Mouse (Mus musculus): ENCODE results near the gene Gsdma2. TPM values are rescaled to one million over a fixed set of nuclear protein-coding genes. Genes with fewer than 3 reads are reported as not detected.
"Not testable (repeated sequence)": the region's sequence is repeated elsewhere in the genome, so short reads cannot be mapped to it uniquely, and the experiment has no call there.

The Gsdma2 gene
- polyA plus RNA-seq, 1 experiment from 2014 or later: not detected

DNA sequence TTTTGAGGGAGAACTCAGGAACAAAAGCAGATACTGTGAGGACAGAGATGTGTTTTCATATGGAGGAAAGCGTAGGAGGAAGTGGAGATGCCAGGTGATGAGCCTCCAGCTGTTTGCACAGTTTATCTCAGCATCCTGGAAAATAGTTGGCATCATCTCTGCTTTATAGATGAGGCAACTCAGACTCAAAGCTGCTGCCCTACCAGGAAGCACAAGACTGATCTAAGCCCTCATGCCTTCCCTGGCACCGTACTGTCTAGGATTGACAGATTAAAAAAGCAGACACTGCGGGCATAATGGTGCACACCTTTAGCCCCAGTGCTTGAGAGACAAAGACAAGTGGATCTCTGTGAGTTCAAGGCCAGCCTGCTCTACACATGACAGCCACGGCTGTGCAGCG, 15.9 kb upstream of the Gsdma2 start:
- Histone ChIP-seq H3K9me3 (ENCODE audit: control insufficient read depth, low read length) (no peaks in the 10 kb centered on the region), H3K27ac (replicated peaks in 1 of 2; ENCODE audit: control insufficient read depth in 1 of 2, insufficient read depth in 1 of 2, low read depth in 2 of 2, low read length in 2 of 2) (no peak overlapping the region), H3K27me3 (ENCODE audit: control insufficient read depth, insufficient read depth, low read length) (peaks cover 6% of the 10 kb centered on the region; the same call in 1 of the 2 replicates), H3K4me2 (ENCODE audit: low read length) (no peak overlapping the region), H3K36me3 (ENCODE audit: control insufficient read depth, insufficient read depth, low read length) (no peaks in the 10 kb centered on the region), H3K4me3 (ENCODE audit: control insufficient read depth in 1 of 2, insufficient read depth in 1 of 2, low read depth in 1 of 2, low read length in 2 of 2) (no peak overlapping the region), H3K9ac (ENCODE audit: low read length) (no peak overlapping the region), H3K4me1 (ENCODE audit: control insufficient read depth in 2 of 2, insufficient read depth in 2 of 2, low read length in 2 of 2) (no peaks in the 10 kb centered on the region)
- 76% methylated on average over 5 of the region's 5 CpGs for WGBS
- ATAC-seq (ENCODE audit: insufficient number of reproducible peaks, insufficient read depth, low FRiP score, low read depth): no peak

DNA sequence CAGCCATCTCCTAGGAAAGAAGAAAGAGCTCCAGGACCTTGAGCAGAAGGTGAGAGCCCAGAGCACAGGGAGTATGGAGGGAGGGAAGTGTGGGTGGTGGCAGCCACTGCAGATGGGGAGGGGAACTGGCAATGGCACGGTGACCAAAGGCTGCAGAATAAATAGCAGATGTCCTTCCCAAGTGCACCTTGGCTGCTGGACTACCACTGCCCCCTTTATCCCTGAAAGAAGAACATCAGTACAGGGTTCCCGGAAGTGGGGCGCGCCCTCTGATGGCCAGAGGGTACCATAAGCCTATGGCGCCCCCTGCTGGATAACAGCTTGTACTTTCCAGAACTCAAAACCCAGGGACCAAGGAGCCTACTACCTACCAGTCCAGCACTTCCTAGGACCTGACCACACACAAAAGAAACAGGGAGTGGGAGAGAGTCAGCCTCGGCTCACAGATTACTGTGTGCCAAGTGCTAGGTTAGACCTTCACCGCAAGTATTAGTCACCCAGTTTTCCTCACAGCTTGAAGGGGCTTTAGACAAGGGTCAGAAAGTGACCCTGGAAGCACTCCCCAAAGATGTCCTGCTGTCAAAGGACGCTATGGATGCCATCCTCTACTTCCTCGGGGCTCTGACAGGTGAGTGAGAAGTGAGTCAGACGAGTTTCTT, 11.1 kb upstream of the Gsdma2 start:
- not testable (repeated sequence) for H3K4me2 ChIP-seq (ENCODE audit: low read length); H3K9ac ChIP-seq (ENCODE audit: low read length); ATAC-seq (ENCODE audit: insufficient number of reproducible peaks, insufficient read depth, low FRiP score, low read depth); H3K27me3 ChIP-seq (ENCODE audit: control insufficient read depth, insufficient read depth, low read length); H3K27ac ChIP-seq (replicated peaks in 1 of 2; ENCODE audit: control insufficient read depth in 1 of 2, insufficient read depth in 1 of 2, low read depth in 2 of 2, low read length in 2 of 2); H3K9me3 ChIP-seq (ENCODE audit: control insufficient read depth, low read length); H3K4me3 ChIP-seq (ENCODE audit: control insufficient read depth in 1 of 2, insufficient read depth in 1 of 2, low read depth in 1 of 2, low read length in 2 of 2); H3K36me3 ChIP-seq (ENCODE audit: control insufficient read depth, insufficient read depth, low read length); H3K4me1 ChIP-seq (ENCODE audit: control insufficient read depth in 2 of 2, insufficient read depth in 2 of 2, low read length in 2 of 2)
- WGBS: 32% methylated on average over 10 of the region's 10 CpGs

GRCm38 (mm10) chr11:98637501-98637900, 9.1 kb upstream of the Gsdma2 start:
- no peak overlapping the region for H3K9ac ChIP-seq (ENCODE audit: low read length)

GRCm38 (mm10) chr11:98640091-98640490, 6.5 kb upstream of the Gsdma2 start:
- Histone ChIP-seq H3K9me3 (ENCODE audit: control insufficient read depth, low read length) (no peaks in the 10 kb centered on the region), H3K4me1 (ENCODE audit: control insufficient read depth in 2 of 2, insufficient read depth in 2 of 2, low read length in 2 of 2) (no peaks in the 10 kb centered on the region), H3K36me3 (ENCODE audit: control insufficient read depth, insufficient read depth, low read length) (no peaks in the 10 kb centered on the region), H3K4me3 (ENCODE audit: control insufficient read depth in 1 of 2, insufficient read depth in 1 of 2, low read depth in 1 of 2, low read length in 2 of 2) (no peak overlapping the region), H3K27me3 (ENCODE audit: control insufficient read depth, insufficient read depth, low read length) (no peaks in the 10 kb centered on the region), H3K4me2 (ENCODE audit: low read length) (no peak overlapping the region), H3K27ac (replicated peaks in 1 of 2; ENCODE audit: control insufficient read depth in 1 of 2, insufficient read depth in 1 of 2, low read depth in 2 of 2, low read length in 2 of 2) (no peak overlapping the region), H3K9ac (ENCODE audit: low read length) (no peak overlapping the region)
- WGBS: 49% methylated on average over 5 of the region's 5 CpGs
- ATAC-seq (ENCODE audit: insufficient number of reproducible peaks, insufficient read depth, low FRiP score, low read depth): no peak

More at GRCm38 (mm10) chr11:98637501-98637900, 9.1 kb upstream of the Gsdma2 start:
- H3K9me3 ChIP-seq (ENCODE audit: control insufficient read depth, low read length): no peaks in the 10 kb centered on the region
- ATAC-seq (ENCODE audit: insufficient number of reproducible peaks, insufficient read depth, low FRiP score, low read depth): no peak
- H3K4me1 ChIP-seq (ENCODE audit: control insufficient read depth in 2 of 2, insufficient read depth in 2 of 2, low read length in 2 of 2): no peaks in the 10 kb centered on the region
- 63% methylated on average over 1 of the region's 1 CpGs for WGBS
- H3K27me3 ChIP-seq (ENCODE audit: control insufficient read depth, insufficient read depth, low read length): peaks cover 4% of the 10 kb centered on the region; the same call in 1 of the 2 replicates
- H3K27ac ChIP-seq (replicated peaks in 1 of 2; ENCODE audit: control insufficient read depth in 1 of 2, insufficient read depth in 1 of 2, low read depth in 2 of 2, low read length in 2 of 2): no peak overlapping the region
- no peak overlapping the region for H3K4me2 ChIP-seq (ENCODE audit: low read length)
- no peak overlapping the region for H3K4me3 ChIP-seq (ENCODE audit: control insufficient read depth in 1 of 2, insufficient read depth in 1 of 2, low read depth in 1 of 2, low read length in 2 of 2)
- H3K36me3 ChIP-seq (ENCODE audit: control insufficient read depth, insufficient read depth, low read length): no peaks in the 10 kb centered on the region

DNA sequence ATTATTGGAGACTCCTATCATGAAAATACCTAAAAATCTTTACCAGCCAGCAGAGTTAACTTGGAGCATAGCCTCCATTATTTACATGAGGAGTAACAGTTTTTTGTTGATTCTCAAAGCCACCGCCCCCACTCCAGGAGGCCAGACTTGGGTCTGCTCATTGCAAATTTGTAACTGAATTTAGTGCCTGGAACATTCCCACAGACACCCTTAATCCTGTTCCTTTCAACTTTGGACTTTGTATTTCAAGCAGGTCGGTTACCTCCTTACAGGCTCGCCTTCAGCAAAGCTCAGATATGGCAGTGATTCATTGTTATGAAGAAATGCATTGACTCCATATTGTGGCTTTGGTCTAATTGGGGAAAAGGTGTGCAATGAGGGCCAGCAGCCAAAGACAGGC, 1.8 kb upstream of the Gsdma2 start:
- Histone ChIP-seq H3K9ac (ENCODE audit: low read length) (no peak overlapping the region), H3K4me3 (ENCODE audit: control insufficient read depth in 1 of 2, insufficient read depth in 1 of 2, low read depth in 1 of 2, low read length in 2 of 2) (no peak overlapping the region), H3K9me3 (ENCODE audit: control insufficient read depth, low read length) (no peaks in the 10 kb centered on the region), H3K4me2 (ENCODE audit: low read length) (no peak overlapping the region), H3K27ac (replicated peaks in 1 of 2; ENCODE audit: control insufficient read depth in 1 of 2, insufficient read depth in 1 of 2, low read depth in 2 of 2, low read length in 2 of 2) (no peak overlapping the region), H3K4me1 (ENCODE audit: control insufficient read depth in 2 of 2, insufficient read depth in 2 of 2, low read length in 2 of 2) (no peaks in the 10 kb centered on the region), H3K27me3 (ENCODE audit: control insufficient read depth, insufficient read depth, low read length) (peaks cover 9% of the 10 kb centered on the region), H3K36me3 (ENCODE audit: control insufficient read depth, insufficient read depth, low read length) (no peaks in the 10 kb centered on the region)
- WGBS: 80% methylated on average over 3 of the region's 3 CpGs
- no peak for ATAC-seq (ENCODE audit: insufficient number of reproducible peaks, insufficient read depth, low FRiP score, low read depth)

GRCm38 (mm10) chr11:98645946-98646345, 613 bp upstream of the Gsdma2 start:
- Histone ChIP-seq H3K9ac (ENCODE audit: low read length) (no peak overlapping the region), H3K27me3 (ENCODE audit: control insufficient read depth, insufficient read depth, low read length) (peaks cover 11% of the 10 kb centered on the region), H3K4me1 (ENCODE audit: control insufficient read depth in 2 of 2, insufficient read depth in 2 of 2, low read length in 2 of 2) (no peaks in the 10 kb centered on the region), H3K9me3 (ENCODE audit: control insufficient read depth, low read length) (no peaks in the 10 kb centered on the region), H3K36me3 (ENCODE audit: control insufficient read depth, insufficient read depth, low read length) (no peaks in the 10 kb centered on the region), H3K4me2 (ENCODE audit: low read length) (no peak overlapping the region), H3K27ac (replicated peaks in 1 of 2; ENCODE audit: control insufficient read depth in 1 of 2, insufficient read depth in 1 of 2, low read depth in 2 of 2, low read length in 2 of 2) (no peak overlapping the region), H3K4me3 (ENCODE audit: control insufficient read depth in 1 of 2, insufficient read depth in 1 of 2, low read depth in 1 of 2, low read length in 2 of 2) (no peak overlapping the region)
- ATAC-seq (ENCODE audit: insufficient number of reproducible peaks, insufficient read depth, low FRiP score, low read depth): no peak
- 79% methylated on average over 2 of the region's 2 CpGs for WGBS

- H3K4me3 ChIP-seq (ENCODE audit: control insufficient read depth in 1 of 2, insufficient read depth in 1 of 2, low read depth in 1 of 2, low read length in 2 of 2); H3K27me3 ChIP-seq (ENCODE audit: control insufficient read depth, insufficient read depth, low read length); ATAC-seq (ENCODE audit: insufficient number of reproducible peaks, insufficient read depth, low FRiP score, low read depth); H3K4me2 ChIP-seq (ENCODE audit: low read length); H3K4me1 ChIP-seq (ENCODE audit: control insufficient read depth in 2 of 2, insufficient read depth in 2 of 2, low read length in 2 of 2); H3K9me3 ChIP-seq (ENCODE audit: control insufficient read depth, low read length); H3K27ac ChIP-seq (replicated peaks in 1 of 2; ENCODE audit: control insufficient read depth in 1 of 2, insufficient read depth in 1 of 2, low read depth in 2 of 2, low read length in 2 of 2); H3K9ac ChIP-seq (ENCODE audit: low read length); H3K36me3 ChIP-seq (ENCODE audit: control insufficient read depth, insufficient read depth, low read length): not testable (repeated sequence)
- 10% methylated on average over 7 of the region's 7 CpGs for WGBS
These were observed 8.5 kb downstream of the Gsdma2 start for GRCm38 (mm10) chr11:98655076-98655475.

DNA sequence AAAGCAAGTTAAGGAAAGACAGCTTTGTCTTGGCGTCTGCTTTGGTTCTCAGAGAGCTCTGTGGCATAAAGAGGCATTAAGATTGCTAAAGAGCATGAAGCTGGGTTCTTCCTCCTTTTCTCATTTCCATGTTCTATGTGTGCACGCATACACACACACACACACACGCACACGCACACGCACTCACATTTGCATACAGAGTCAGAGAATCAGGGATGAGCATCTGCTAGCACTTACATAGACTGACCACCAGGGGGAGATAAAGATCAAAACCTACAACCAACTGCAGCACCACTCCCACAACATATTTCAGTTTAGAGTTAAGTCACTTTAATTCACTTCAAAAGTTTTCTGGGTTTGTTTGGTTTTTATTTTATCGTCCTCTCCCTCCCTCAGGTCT, 14.0 kb downstream of the Gsdma2 start:
- whole genome bisulfite sequencing: 18% methylated on average over 6 of the region's 6 CpGs
- Histone ChIP-seq H3K36me3 (ENCODE audit: control insufficient read depth, insufficient read depth, low read length) (no peaks in the 10 kb centered on the region), H3K4me3 (ENCODE audit: control insufficient read depth in 1 of 2, insufficient read depth in 1 of 2, low read depth in 1 of 2, low read length in 2 of 2) (no peak overlapping the region), H3K9me3 (ENCODE audit: control insufficient read depth, low read length) (no peaks in the 10 kb centered on the region), H3K4me1 (ENCODE audit: control insufficient read depth in 2 of 2, insufficient read depth in 2 of 2, low read length in 2 of 2) (no peaks in the 10 kb centered on the region), H3K9ac (ENCODE audit: low read length) (no peak overlapping the region), H3K27ac (replicated peaks in 1 of 2; ENCODE audit: control insufficient read depth in 1 of 2, insufficient read depth in 1 of 2, low read depth in 2 of 2, low read length in 2 of 2) (no peak overlapping the region), H3K27me3 (ENCODE audit: control insufficient read depth, insufficient read depth, low read length) (no peaks in the 10 kb centered on the region), H3K4me2 (ENCODE audit: low read length) (no peak overlapping the region)
- ATAC-seq (ENCODE audit: insufficient number of reproducible peaks, insufficient read depth, low FRiP score, low read depth): no peak

Measured in heart, embryonic 14.5 days (tissue).